Mouse (Mus musculus) stomach, postnatal 0 days (tissue): Measurements from ENCODE around the gene Timeless.

Experiments used
- CTCF ChIP-seq: IDR thresholded peaks from 2 replicates; pipeline ENCODE4 v1.5.1; 2016; ENCODE audit warnings: antibody characterized with exemption, low read depth, mild to moderate bottlenecking, moderate library complexity
- EP300 ChIP-seq: optimal IDR thresholded peaks from 2 replicates; pipeline ENCODE3; 2016; ENCODE audit warnings: antibody characterized with exemption

DNA sequence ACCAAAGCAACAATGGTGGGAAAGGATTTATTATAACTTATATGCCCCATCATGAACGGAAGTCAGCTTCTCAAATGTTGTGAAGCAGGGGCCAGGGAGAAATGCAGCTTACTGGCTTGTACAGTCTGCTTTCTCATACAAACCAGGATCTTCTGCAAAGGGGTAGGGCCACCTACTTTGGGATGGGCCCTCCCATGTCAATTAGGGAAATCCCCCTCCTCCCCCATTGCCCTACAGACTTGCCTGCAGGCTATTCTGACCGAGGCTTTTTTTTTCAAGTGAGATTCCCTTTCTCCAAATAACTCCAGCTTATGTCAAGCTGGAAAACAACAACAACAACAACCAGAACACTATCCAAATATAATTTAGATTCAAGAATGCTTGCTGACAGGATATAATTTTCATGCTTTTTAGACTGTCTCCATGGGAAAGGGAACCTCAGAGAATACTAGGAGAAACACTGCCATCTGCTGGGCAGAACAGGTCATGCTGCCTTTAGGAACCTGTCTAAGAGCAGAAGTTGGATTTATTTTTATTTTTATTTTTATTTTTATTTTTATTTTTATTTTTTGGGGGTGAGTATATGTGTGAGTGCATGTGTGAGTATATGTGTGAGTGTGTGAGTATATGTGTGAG lies 43.5 kb upstream of the Timeless start:
- TF ChIP-seq CTCF (peak; percentile 89), EP300 (no peak)
